Mouse (Mus musculus): ENCODE measurements at regions not wholly inside any gene's neighbourhood (a gene's known extent, or its start where the extent isn't known, plus 50 kb on each side); places are given as distances from the start of the nearest gene placed in this dataset.

- ATAC-seq (ENCODE audit: insufficient number of reproducible peaks, insufficient read depth, low FRiP score, low TSS enrichment): no peak
- no peak overlapping the region for H3K27ac ChIP-seq
- no peaks in the 10 kb centered on the region for H3K27me3 ChIP-seq
- no peaks in the 10 kb centered on the region for H3K4me1 ChIP-seq
- H3K36me3 ChIP-seq: no peaks in the 10 kb centered on the region
- WGBS: 72% methylated on average over 9 of the region's 9 CpGs
- no peaks in the 10 kb centered on the region for H3K9me3 ChIP-seq
- H3K9ac ChIP-seq: no peak overlapping the region
- H3K4me2 ChIP-seq (replicated peaks): no peak overlapping the region
- H3K4me3 ChIP-seq: no peak overlapping the region
Observed at GRCm38 (mm10) chr15:7521611-7522010, 123.4 kb upstream of the Egflam start.

DNA sequence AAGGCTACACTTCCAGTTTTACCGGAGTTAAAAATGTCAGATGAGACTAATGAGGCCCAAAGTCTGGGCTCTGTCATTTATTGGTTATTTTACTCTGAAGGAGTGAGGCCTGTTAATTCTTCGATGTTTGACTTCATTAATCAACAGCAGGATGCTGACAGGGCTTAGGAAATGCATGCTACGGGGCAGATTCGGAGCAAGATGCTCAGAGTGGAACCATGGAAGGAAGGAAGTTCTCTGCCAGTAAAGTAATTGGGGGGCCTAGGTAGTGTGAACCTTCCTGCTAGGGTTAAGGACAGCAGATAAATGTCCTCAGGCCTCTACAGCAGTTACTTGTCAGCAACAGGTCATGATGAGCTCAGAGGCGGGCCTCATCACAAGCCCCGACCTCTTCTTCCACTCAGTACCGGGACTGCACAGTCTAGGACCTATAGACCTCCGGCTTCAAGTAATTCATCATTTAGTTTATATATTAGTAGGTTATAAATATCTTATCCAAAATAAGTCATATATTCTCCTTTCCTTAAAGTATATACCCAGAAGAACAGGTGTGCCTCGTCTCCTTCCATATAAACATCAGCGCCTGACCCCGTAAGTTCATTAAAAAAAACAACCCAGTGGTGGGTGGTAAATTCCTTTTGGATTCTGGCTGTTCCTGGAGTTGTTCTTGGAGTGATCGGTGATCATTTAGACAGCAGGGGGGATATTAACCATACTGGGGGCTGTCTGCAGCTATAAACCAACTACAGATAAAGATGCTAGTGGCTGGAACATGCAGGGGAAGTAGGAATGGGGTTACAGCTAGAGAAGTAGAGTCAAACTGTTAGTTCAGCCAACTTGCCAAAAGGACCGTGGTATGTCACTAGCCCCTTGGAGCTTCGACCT, 124.9 kb upstream of the Egflam start:
- Histone ChIP-seq H3K9ac (no peak overlapping the region), H3K9me3 (no peaks in the 10 kb centered on the region), H3K4me2 (replicated peaks) (no peak overlapping the region), H3K36me3 (no peaks in the 10 kb centered on the region), H3K27ac (no peak overlapping the region), H3K4me3 (no peak overlapping the region), H3K27me3 (no peaks in the 10 kb centered on the region), H3K4me1 (no peaks in the 10 kb centered on the region)
- WGBS: 83% methylated on average over 14 of the region's 14 CpGs
- no peak for ATAC-seq (ENCODE audit: insufficient number of reproducible peaks, insufficient read depth, low FRiP score, low TSS enrichment)

- no peaks in the 10 kb centered on the region for H3K9me3 ChIP-seq
- H3K27me3 ChIP-seq: no peaks in the 10 kb centered on the region
- peaks cover 4% of the 10 kb centered on the region; the same call in 1 of the 2 replicates for H3K4me1 ChIP-seq
- no peak overlapping the region for H3K4me3 ChIP-seq
- no peak overlapping the region for H3K27ac ChIP-seq
- ATAC-seq (ENCODE audit: insufficient number of reproducible peaks, insufficient read depth, low FRiP score, low TSS enrichment): no peak
- H3K9ac ChIP-seq: no peak overlapping the region
- no peaks in the 10 kb centered on the region for H3K36me3 ChIP-seq
- no peak overlapping the region for H3K4me2 ChIP-seq (replicated peaks)
- 14% methylated on average over 5 of the region's 5 CpGs for WGBS
Observed at GRCm38 (mm10) chr15:7530959-7531588, 132.9 kb upstream of the Egflam start.

- no peak overlapping the region for H3K9ac ChIP-seq
- no peaks in the 10 kb centered on the region for H3K36me3 ChIP-seq
- H3K4me2 ChIP-seq (replicated peaks): no peak overlapping the region
- no peak overlapping the region for H3K4me3 ChIP-seq
- 87% methylated on average over 4 of the region's 4 CpGs for WGBS
- no peak for ATAC-seq (ENCODE audit: insufficient number of reproducible peaks, insufficient read depth, low FRiP score, low TSS enrichment)
- no peaks in the 10 kb centered on the region for H3K27me3 ChIP-seq
- H3K4me1 ChIP-seq: no peaks in the 10 kb centered on the region
- H3K9me3 ChIP-seq: no peaks in the 10 kb centered on the region
- no peak overlapping the region for H3K27ac ChIP-seq
Observed at GRCm38 (mm10) chr15:7537858-7538257, 139.7 kb upstream of the Egflam start.

GRCm38 (mm10) chr15:7553190-7553895, 155.1 kb upstream of the Egflam start:
- Histone ChIP-seq H3K4me2 (replicated peaks) (no peak overlapping the region), H3K4me3 (no peak overlapping the region), H3K27ac (no peak overlapping the region), H3K4me1 (no peaks in the 10 kb centered on the region), H3K9ac (no peak overlapping the region), H3K36me3 (no peaks in the 10 kb centered on the region), H3K27me3 (no peaks in the 10 kb centered on the region), H3K9me3 (no peaks in the 10 kb centered on the region)
- no peak for ATAC-seq (ENCODE audit: insufficient number of reproducible peaks, insufficient read depth, low FRiP score, low TSS enrichment)
- 71% methylated on average over 2 of the region's 2 CpGs for WGBS

GRCm38 (mm10) chr15:7554433-7554832, 156.2 kb upstream of the Egflam start:
- Histone ChIP-seq H3K36me3 (no peaks in the 10 kb centered on the region), H3K9ac (no peak overlapping the region), H3K4me3 (no peak overlapping the region), H3K27ac (no peak overlapping the region), H3K9me3 (no peaks in the 10 kb centered on the region), H3K27me3 (no peaks in the 10 kb centered on the region), H3K4me1 (no peaks in the 10 kb centered on the region), H3K4me2 (replicated peaks) (no peak overlapping the region)
- ATAC-seq (ENCODE audit: insufficient number of reproducible peaks, insufficient read depth, low FRiP score, low TSS enrichment): no peak
- WGBS: 83% methylated on average over 3 of the region's 3 CpGs

DNA sequence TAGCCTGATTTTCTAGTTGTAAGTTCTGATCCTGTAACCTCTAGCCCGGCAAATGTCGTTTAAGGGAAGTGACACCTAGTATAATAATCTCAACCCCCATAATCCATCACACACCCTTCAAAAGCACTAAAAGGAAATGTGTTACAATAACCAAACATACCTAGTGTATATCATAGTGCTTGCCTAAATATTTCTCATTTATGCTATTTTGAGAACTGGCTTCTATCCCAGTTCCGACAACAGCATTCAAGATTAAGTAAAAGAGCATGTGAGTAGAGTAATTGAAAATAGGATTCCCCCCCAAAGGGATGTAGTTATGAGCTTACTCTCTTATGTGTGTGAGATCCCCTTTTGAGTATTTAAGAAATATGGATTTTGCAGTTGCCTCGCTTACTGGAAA, 165.1 kb upstream of the Egflam start:
- no peaks in the 10 kb centered on the region for H3K27me3 ChIP-seq
- no peak overlapping the region for H3K4me3 ChIP-seq
- ATAC-seq (ENCODE audit: insufficient number of reproducible peaks, insufficient read depth, low FRiP score, low TSS enrichment): no peak
- no peaks in the 10 kb centered on the region for H3K9me3 ChIP-seq
- no peaks in the 10 kb centered on the region for H3K36me3 ChIP-seq
- no peak overlapping the region for H3K9ac ChIP-seq
- no peaks in the 10 kb centered on the region for H3K4me1 ChIP-seq
- H3K4me2 ChIP-seq (replicated peaks): no peak overlapping the region
- no peak overlapping the region for H3K27ac ChIP-seq
- 79% methylated on average over 4 of the region's 4 CpGs for WGBS

DNA sequence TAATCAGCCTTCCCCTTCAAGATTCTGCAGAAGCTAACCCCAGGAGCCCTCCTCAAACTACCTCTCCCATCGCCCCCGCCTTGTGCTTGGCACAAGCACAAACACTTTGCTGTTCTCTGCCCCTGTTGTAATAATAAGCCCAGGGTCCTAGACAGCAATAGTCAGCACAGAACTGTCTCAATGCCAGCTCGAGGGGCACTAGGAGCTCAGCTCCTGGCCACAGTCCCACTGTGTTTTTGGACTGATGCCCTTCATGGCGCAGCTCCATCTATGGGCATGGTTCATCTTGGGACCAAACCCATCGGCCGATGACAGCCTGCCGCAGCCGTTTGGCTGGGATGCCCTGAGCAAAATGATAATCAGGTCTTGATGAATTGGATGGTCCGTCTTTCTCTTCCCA, 165.5 kb upstream of the Egflam start:
- H3K4me2 ChIP-seq (replicated peaks): no peak overlapping the region
- no peak overlapping the region for H3K4me3 ChIP-seq
- no peaks in the 10 kb centered on the region for H3K36me3 ChIP-seq
- H3K9ac ChIP-seq: no peak overlapping the region
- no peaks in the 10 kb centered on the region for H3K9me3 ChIP-seq
- 84% methylated on average over 9 of the region's 9 CpGs for WGBS
- H3K4me1 ChIP-seq: no peaks in the 10 kb centered on the region
- H3K27ac ChIP-seq: no peak overlapping the region
- ATAC-seq (ENCODE audit: insufficient number of reproducible peaks, insufficient read depth, low FRiP score, low TSS enrichment): no peak
- H3K27me3 ChIP-seq: no peaks in the 10 kb centered on the region

DNA sequence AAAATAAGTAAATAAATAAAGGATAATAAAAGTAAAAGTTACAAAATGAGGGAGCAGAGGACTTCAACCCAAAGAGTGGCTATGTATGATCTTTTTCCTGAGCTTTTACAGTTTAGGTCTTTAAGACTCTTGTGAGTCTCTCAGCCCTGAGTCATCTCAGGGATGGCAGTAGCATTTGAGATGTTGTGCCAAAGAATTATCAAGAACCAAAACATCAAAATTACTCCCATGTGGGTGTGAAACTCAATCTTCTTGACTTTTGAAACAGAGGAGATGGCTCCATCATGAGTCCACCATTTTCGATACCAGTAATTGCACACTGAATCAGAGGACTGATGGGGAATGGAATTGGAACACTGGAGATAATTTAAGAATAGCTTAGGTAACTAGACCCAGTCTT, 174.0 kb upstream of the Egflam start:
- Histone ChIP-seq H3K27ac (no peak overlapping the region), H3K9me3 (no peaks in the 10 kb centered on the region; the same call in 1 of the 2 replicates), H3K27me3 (no peaks in the 10 kb centered on the region), H3K4me3 (no peak overlapping the region), H3K4me1 (no peaks in the 10 kb centered on the region), H3K36me3 (no peaks in the 10 kb centered on the region), H3K4me2 (replicated peaks) (no peak overlapping the region), H3K9ac (no peak overlapping the region)
- no peak for ATAC-seq (ENCODE audit: insufficient number of reproducible peaks, insufficient read depth, low FRiP score, low TSS enrichment)
- WGBS: 79% methylated on average over 1 of the region's 1 CpGs

DNA sequence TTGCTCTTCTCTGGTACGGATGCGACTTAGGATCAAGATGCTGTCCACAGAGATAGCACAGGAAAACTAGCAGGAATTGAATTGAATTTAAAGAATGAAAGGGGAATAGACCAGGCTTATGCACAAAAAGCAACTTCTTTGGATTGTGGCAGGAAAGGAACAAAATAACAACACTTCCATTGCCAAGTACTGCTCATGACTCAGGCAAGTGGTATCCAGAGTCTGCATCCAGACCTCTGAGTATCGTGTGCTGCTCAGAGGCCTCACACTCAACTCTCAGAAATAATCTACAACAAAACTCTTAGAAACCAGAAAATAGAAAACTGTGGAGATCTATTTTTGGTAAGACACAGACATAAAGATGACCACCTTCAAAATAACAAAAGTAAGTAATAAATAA, 176.1 kb upstream of the Egflam start:
- 84% methylated on average over 3 of the region's 3 CpGs for WGBS
- H3K4me1 ChIP-seq: no peaks in the 10 kb centered on the region
- ATAC-seq (ENCODE audit: insufficient number of reproducible peaks, insufficient read depth, low FRiP score, low TSS enrichment): no peak

DNA sequence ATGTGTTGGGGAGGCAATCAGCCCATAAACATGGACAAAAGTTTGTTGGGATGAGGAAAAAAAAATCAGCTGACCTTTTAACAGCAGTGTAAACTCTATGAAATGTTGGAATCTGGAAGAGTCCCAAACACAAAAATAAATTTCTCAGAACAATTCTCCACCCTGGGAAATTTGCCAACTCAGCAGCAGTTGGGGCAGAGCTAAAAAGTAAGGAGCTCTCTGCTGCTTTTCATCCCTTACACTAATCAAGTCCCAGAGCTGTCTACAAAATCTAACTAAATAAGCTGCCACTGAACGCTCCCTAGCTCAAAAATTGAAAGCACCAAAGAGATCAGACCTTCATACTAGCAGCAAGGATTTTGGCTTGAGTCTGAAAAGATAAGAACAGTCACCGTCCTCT, 176.6 kb upstream of the Egflam start:
- no peak overlapping the region for H3K9ac ChIP-seq
- 81% methylated on average over 2 of the region's 2 CpGs for WGBS

More for the DNA sequence above, 176.1 kb upstream of the Egflam start:
- H3K4me2 ChIP-seq (replicated peaks): no peak overlapping the region
- H3K9ac ChIP-seq: no peak overlapping the region
- no peak overlapping the region for H3K4me3 ChIP-seq
- H3K36me3 ChIP-seq: no peaks in the 10 kb centered on the region
- no peaks in the 10 kb centered on the region for H3K27me3 ChIP-seq
- no peak overlapping the region for H3K27ac ChIP-seq
- no peaks in the 10 kb centered on the region; the same call in 1 of the 2 replicates for H3K9me3 ChIP-seq

GRCm38 (mm10) chr15:7578439-7578838, 180.2 kb upstream of the Egflam start:
- H3K4me1 ChIP-seq: no peaks in the 10 kb centered on the region
- no peak overlapping the region for H3K4me2 ChIP-seq (replicated peaks)
- H3K36me3 ChIP-seq: no peaks in the 10 kb centered on the region
- 36% methylated on average over 3 of the region's 3 CpGs for WGBS
- no peak for ATAC-seq (ENCODE audit: insufficient number of reproducible peaks, insufficient read depth, low FRiP score, low TSS enrichment)
- H3K4me3 ChIP-seq: no peak overlapping the region
- no peak overlapping the region for H3K27ac ChIP-seq
- no peak overlapping the region for H3K9ac ChIP-seq
- H3K27me3 ChIP-seq: no peaks in the 10 kb centered on the region
- no peaks in the 10 kb centered on the region; the same call in 1 of the 2 replicates for H3K9me3 ChIP-seq

More for the DNA sequence above, 176.6 kb upstream of the Egflam start:
- no peak overlapping the region for H3K4me3 ChIP-seq
- no peaks in the 10 kb centered on the region for H3K27me3 ChIP-seq
- H3K4me2 ChIP-seq (replicated peaks): no peak overlapping the region
- no peak overlapping the region for H3K27ac ChIP-seq
- no peaks in the 10 kb centered on the region for H3K4me1 ChIP-seq
- no peaks in the 10 kb centered on the region for H3K36me3 ChIP-seq
- ATAC-seq (ENCODE audit: insufficient number of reproducible peaks, insufficient read depth, low FRiP score, low TSS enrichment): no peak
- H3K9me3 ChIP-seq: no peaks in the 10 kb centered on the region; the same call in 1 of the 2 replicates

Measured in embryonic facial prominence, embryonic 12.5 days (tissue).